Mouse (Mus musculus) brown adipose tissue, adult 24 weeks (tissue): ENCODE data around the gene Gm44805. TPM values are rescaled to one million over a fixed set of nuclear protein-coding genes. Genes with fewer than 3 reads are reported as not detected.

Experiments used
- H3K27ac ChIP-seq: fragments of 200-500 bp; replicated peaks from 2 replicates; pipeline ENCODE4 v1.5.1; 2012; ENCODE audit warnings: low read depth, mild to moderate bottlenecking, low read length
- H3K4me1 ChIP-seq: fragments of 200-500 bp; 2 replicates; pipeline ENCODE4 v1.6.1; 2012; ENCODE audit warnings: low read length, mixed read lengths; ENCODE audit not compliant: control insufficient read depth, insufficient read depth, insufficient read length
- H3K4me3 ChIP-seq: fragments of 200-500 bp; 2 replicates; pipeline ENCODE4 v1.5.1; 2012; ENCODE audit warnings: low read depth, mild to moderate bottlenecking, low read length, moderate library complexity; ENCODE audit not compliant: insufficient read depth
- polyA plus RNA-seq: library from polyadenylated mRNA; stranded (reverse); fragments of >200 nt; gene quantifications from 2 replicates; pipeline ENCODE4 v1.2.4, GENCODE M21; 2012; ENCODE audit not compliant: missing spikeins, insufficient read depth, insufficient read length

The Gm44805 gene
- polyA plus RNA-seq, 1 experiment = not detected

DNA sequence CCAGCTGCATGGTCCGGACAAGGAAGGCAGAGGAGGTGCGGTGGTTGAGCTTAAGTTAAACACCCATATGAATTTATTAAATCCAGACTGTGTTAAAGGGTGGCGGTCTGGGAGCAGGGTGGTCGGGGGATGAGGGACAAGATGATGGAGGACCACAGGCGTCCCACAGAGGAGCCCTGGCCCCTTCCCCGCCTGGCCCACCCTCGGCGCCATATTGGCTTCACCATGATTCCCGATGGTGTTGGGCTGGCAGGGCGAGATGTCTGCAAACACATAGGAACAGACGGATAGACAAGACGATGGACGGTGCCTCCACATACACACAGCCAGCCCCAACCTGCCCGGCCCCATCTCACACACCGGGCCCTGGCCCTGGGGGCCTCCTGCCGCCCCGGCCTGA, 48.0 kb downstream of the Gm44805 start:
- Histone ChIP-seq H3K27ac (no peak overlapping the region), H3K4me3 (no peak overlapping the region), H3K4me1 (peaks cover 3% of the 10 kb centered on the region; the same call in 1 of the 2 replicates)

DNA sequence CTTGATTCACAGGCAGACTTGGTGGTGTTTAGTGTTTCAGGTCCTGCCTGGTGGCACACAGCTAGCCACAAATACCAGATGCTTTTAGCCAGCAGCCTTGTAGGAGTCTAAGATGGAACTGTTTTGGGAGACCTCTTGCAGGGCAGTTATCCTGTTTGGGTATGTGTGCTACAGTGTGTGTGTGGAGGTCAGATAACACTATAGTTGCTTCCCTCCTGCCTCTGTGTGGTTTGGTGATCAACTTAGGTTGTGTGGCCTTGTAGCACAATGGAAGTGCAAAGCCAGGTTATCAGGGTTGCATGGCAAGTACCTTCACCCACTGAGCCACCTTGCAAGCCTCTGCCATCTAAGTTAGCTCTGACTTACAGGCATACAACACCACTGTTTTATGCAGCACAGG, 48.5 kb downstream of the Gm44805 start:
- no peak overlapping the region for H3K4me3 ChIP-seq
- peaks cover 3% of the 10 kb centered on the region; the same call in 1 of the 2 replicates for H3K4me1 ChIP-seq
- H3K27ac ChIP-seq = no peak overlapping the region

DNA sequence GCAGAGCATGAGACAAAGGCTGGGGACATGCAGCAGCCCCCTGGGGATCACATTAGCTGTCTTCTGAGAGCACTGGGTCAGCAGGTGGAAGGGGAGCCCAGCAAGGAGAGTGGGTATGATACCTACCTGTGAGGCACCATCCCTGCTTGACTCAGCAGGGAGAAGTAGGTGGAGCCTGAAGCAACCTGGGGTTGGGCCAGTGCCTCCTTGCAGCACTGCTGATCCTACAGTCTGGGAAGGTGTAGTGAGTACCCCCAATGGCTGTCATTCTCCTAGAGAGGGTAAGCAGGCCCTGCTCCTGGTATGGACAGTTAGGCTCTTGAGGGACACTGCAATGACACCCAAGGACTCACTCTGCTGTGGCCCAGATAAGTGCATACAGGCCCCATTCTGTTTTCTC, 48.9 kb downstream of the Gm44805 start:
- Histone ChIP-seq H3K27ac (no peak overlapping the region), H3K4me1 (peaks cover 3% of the 10 kb centered on the region; the same call in 1 of the 2 replicates), H3K4me3 (no peak overlapping the region)

DNA sequence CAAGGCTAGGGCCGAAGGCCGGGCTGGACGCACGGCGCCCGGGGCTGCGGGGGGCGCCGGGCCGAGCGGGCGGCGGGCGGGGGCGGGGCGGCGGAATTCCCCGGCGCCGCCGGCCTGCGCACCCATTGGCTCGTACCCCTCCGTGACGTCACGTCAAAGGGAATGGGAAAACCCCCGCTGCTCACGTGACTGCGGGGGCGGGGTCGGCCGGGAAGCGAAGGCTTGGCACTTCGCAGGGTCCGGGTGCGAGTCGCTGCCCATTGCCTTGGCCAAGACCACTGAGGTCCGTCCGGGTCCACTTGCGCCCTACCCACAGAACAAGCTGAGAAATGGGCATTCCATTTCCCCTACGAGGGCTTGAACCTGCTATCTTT, 51.9 kb downstream of the Gm44805 start, which contains the start of gene Relb:
Gene Relb (minus strand): TSS at position 78 of the 374 bp plus-strand sequence.
- Histone ChIP-seq H3K4me3 (peak within 1 kb of the TSS; percentile 73), H3K27ac (peak within 1 kb of the TSS; percentile 84), H3K4me1 (peaks cover 3% of the 10 kb centered on the region; the same call in 1 of the 2 replicates)

DNA sequence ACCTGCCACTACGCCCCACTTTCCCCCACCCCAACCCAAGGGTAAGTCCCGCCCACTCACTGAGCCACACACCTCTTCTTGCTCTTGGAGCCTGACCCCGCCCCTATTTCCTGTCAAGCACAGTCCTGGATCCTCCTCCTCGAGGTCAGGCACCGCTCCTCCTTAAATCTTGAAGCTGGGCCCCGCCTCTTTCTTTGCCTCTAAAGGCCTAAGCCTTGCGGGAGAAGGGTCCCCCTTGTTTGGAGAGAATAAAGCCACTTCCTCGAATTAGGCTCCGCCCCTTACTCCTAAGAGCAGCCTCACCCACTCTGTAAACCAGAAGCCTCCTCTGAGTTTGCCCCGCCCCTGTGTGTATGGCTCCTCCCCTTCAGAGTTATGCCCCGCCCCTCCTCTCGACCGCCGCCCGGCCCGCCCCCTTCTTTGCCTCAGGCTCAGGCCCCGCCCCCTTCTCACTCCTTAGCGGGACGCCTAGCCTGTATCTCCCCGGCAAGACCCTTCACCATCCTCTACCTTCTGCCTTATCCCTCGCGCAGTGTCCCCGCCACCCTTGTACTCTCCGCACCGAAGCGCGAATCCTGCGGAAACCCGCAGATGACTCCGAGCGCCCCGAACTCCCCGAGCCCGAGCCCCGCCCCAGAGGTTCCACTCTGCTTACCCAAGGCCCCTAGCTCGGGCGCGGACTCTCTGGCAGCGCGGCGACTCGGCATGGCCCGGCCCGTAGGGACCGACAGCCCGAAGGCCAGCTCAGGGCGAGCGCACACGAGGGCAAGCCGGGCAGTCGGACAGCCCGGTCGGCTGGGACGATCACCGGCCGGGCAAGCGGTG, 52.5 kb downstream of the Gm44805 start:
- peak overlapping the region; percentile 84 for H3K27ac ChIP-seq
- peaks cover 3% of the 10 kb centered on the region; the same call in 1 of the 2 replicates for H3K4me1 ChIP-seq
- H3K4me3 ChIP-seq = peak overlapping the region; percentile 73

DNA sequence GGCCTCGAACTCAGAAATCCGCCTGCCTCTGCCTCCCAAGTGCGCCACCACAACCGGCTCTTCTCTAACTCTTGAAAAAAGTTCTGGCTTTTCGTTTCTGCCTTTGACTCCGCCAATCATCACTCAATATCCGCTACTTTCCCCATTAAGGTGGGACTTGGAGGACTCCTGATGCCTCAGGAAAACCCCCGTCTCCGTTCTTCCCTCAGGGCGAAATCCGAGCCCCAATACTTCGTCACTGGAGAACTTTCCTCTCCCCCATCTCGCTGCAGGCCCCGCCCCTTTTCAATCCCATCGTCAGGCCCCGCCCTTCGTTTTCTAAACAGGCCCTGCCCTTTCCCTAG, 53.1 kb downstream of the Gm44805 start:
- H3K4me1 ChIP-seq = peaks cover 3% of the 10 kb centered on the region; the same call in 1 of the 2 replicates
- peak overlapping the region; percentile 55 for H3K4me3 ChIP-seq
- peak overlapping the region; percentile 49 for H3K27ac ChIP-seq

DNA sequence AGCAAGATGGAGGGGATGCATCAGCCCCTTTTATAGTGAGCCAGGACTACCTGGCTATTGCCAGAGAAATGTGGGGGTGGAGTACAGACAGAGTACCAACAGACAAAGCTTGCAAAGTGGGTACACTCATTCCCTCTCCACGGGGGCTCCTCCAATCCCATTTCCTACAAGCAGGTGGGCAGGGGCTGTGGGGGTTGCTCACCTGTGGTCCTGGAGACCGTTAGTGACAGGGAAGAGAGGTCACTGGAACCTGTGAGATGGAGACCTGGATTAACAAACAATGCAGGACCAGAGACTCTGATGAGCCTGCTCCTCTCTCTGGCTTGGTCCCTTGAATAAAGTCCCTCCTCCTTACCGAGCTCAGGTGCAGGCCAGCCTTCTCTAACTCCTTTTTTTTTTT, 53.5 kb downstream of the Gm44805 start:
- Histone ChIP-seq H3K27ac (peak overlapping the region; percentile 49), H3K4me3 (peak overlapping the region; percentile 55; the same call in 1 of the 2 replicates), H3K4me1 (peaks cover 3% of the 10 kb centered on the region; the same call in 1 of the 2 replicates)

DNA sequence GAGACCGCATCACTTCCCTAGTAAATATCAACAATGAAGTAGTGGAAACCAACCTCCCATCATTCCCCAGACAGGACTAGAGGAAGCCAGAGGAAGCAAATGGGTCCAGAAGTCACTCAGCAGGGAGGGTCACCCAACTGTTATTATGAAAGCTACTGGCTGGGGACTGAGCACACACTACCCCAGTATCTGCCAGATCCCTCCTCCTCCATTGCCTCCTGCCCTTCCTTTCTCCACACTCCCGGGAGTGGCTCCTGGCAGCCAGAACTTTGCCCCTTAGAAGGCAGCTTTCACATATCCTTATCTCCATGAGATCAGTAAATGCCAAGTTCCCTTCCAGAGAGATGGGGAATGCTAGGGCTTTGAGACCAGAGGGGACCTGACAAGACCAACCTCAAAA, 57.8 kb downstream of the Gm44805 start:
- no peak overlapping the region for H3K4me3 ChIP-seq
- H3K27ac ChIP-seq = no peak overlapping the region
- no peaks in the 10 kb centered on the region for H3K4me1 ChIP-seq

DNA sequence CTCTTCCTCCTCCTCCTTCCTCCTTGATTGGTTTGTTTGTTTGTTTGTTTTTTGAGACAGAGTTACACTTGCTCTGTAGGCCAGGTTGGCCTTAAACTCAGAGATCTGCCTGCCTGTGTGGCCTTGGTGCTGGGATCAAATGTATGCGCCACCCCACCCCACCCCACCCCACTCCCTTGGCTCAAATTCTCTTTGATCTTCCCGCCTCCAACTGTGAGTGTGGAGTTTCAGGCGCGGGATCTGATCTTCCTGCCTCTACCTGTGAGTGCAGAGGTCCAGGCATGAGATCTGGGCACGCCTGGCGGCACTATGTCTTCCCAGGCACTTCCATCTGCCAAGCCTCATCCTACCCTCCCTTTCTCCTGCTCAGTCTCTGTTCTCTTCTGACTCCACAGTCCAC, 59.0 kb downstream of the Gm44805 start:
- Histone ChIP-seq H3K4me3 (no peak overlapping the region), H3K27ac (no peak overlapping the region), H3K4me1 (no peaks in the 10 kb centered on the region)

Other genes with a start within 250 kb of the Gm44805 start
- 9.8 and 10.9 TPM in 2 replicates for gene Mark4, start 222.6 kb downstream of the Gm44805 start, polyA plus RNA-seq
- 0.79 and 1.0 TPM in 2 replicates for gene Exoc3l2, start 218.1 kb downstream of the Gm44805 start, polyA plus RNA-seq
- gene Bloc1s3, start 173.1 kb downstream of the Gm44805 start, polyA plus RNA-seq = 3.4 and 4.0 TPM in 2 replicates
- 39.3 and 49.9 TPM in 2 replicates for gene Trappc6a, start 173.0 kb downstream of the Gm44805 start, polyA plus RNA-seq
- gene Nkpd1, start 163.6 kb downstream of the Gm44805 start, polyA plus RNA-seq = not detected in 2 replicates
- 35.9 and 48.9 TPM in 2 replicates for gene Ppp1r37, start 118.3 kb downstream of the Gm44805 start, polyA plus RNA-seq
- 0.67 and 0.75 TPM in 2 replicates for gene Zfp296, start 104.1 kb downstream of the Gm44805 start, polyA plus RNA-seq
- 44.2 and 47.4 TPM in 2 replicates for gene Gemin7, start 103.8 kb downstream of the Gm44805 start, polyA plus RNA-seq
- gene Clasrp, start 76.9 kb downstream of the Gm44805 start, polyA plus RNA-seq = 9.6 and 17.9 TPM in 2 replicates
- 7.1 and 10.5 TPM in 2 replicates for gene Relb, start 52.0 kb downstream of the Gm44805 start, polyA plus RNA-seq
- 72.2 and 77.2 TPM in 2 replicates for gene Clptm1, start 16.4 kb downstream of the Gm44805 start, polyA plus RNA-seq
- 1.7 TPM in 1 of 2 replicates, not detected in the other for gene Apoc2, start 3.5 kb downstream of the Gm44805 start, polyA plus RNA-seq
- gene Apoc4, start 56 bp upstream of the Gm44805 start, polyA plus RNA-seq = not detected in 2 replicates
- 1,406 and 1,867 TPM in 2 replicates for gene Apoc1, start 11.2 kb upstream of the Gm44805 start, polyA plus RNA-seq
- 777 and 1,675 TPM in 2 replicates for gene Apoe, start 17.8 kb upstream of the Gm44805 start, polyA plus RNA-seq
- 64.2 and 86.3 TPM in 2 replicates for gene Tomm40, start 34.0 kb upstream of the Gm44805 start, polyA plus RNA-seq
- gene Nectin2, start 69.1 kb upstream of the Gm44805 start, polyA plus RNA-seq = 36.0 and 38.3 TPM in 2 replicates
- 7.6 and 20.8 TPM in 2 replicates for gene Bcam, start 89.6 kb upstream of the Gm44805 start, polyA plus RNA-seq
- 1.6 TPM in 1 of 2 replicates, not detected in the other for gene Cblc, start 115.4 kb upstream of the Gm44805 start, polyA plus RNA-seq
- gene Bcl3, start 141.3 kb upstream of the Gm44805 start, polyA plus RNA-seq = 14.7 and 24.3 TPM in 2 replicates
- gene Gm19345, start 170.6 kb upstream of the Gm44805 start, polyA plus RNA-seq = not detected in 2 replicates
- gene Ceacam16, start 179.9 kb upstream of the Gm44805 start, polyA plus RNA-seq = not detected in 2 replicates
- not detected in 2 replicates for gene Ceacam19, start 206.5 kb upstream of the Gm44805 start, polyA plus RNA-seq
- gene Pvr, start 239.7 kb upstream of the Gm44805 start, polyA plus RNA-seq = 7.3 and 9.2 TPM in 2 replicates